Mouse (Mus musculus): ENCODE measurements at regions not wholly inside any gene's neighbourhood (a gene's known extent, or its start where the extent isn't known, plus 50 kb on each side); places are given as distances from the start of the nearest gene placed in this dataset.
A peak's percentile ranks its signal among the peaks of the same experiment; 100 is the strongest.

- no peak for ATAC-seq (ENCODE audit: insufficient number of reproducible peaks, low FRiP score, low TSS enrichment)
Observed at GRCm38 (mm10) chr16:27507212-27507611, 118.5 kb downstream of the Ccdc50 start.

GRCm38 (mm10) chr16:27523527-27524121 is 135.0 kb downstream of the Ccdc50 start:
- ATAC-seq (ENCODE audit: insufficient number of reproducible peaks, low FRiP score, low TSS enrichment): peak; percentile 83; the same call in 1 of the 2 replicates

- no peak for ATAC-seq (ENCODE audit: insufficient number of reproducible peaks, low FRiP score, low TSS enrichment)
Observed at GRCm38 (mm10) chr16:27526669-27527068, 138.0 kb downstream of the Ccdc50 start.

GRCm38 (mm10) chr16:27530634-27531033 is 142.0 kb downstream of the Ccdc50 start:
- ATAC-seq (ENCODE audit: insufficient number of reproducible peaks, low FRiP score, low TSS enrichment): no peak

All from cerebellum, adult (tissue).